Mouse (Mus musculus) heart, embryonic 10.5 days (tissue): ENCODE data around the gene Ptpn6. TPM values are rescaled to one million over a fixed set of nuclear protein-coding genes. Genes with fewer than 3 reads are reported as not detected.

Experiments used
- DNase-seq: peaks from one replicate; pipeline ENCODE4 v3.0.0-alpha.2; 2017; ENCODE audit warnings: low spot score
- H3K27ac ChIP-seq: fragments of 300-500 bp; sonication (generic); 2 replicates; pipeline ENCODE4 v1.5.1; 2016; ENCODE audit warnings: mild to moderate bottlenecking
- H3K27me3 ChIP-seq: fragments of 300-500 bp; sonication (generic); 2 replicates; pipeline ENCODE4 v1.6.1; 2016; ENCODE audit warnings: mild to moderate bottlenecking; ENCODE audit not compliant: poor library complexity, insufficient read depth, severe bottlenecking
- H3K36me3 ChIP-seq: fragments of 300-500 bp; sonication (generic); 2 replicates; pipeline ENCODE4 v1.6.1; 2016; ENCODE audit warnings: mild to moderate bottlenecking, moderate library complexity
- H3K4me1 ChIP-seq: fragments of 300-500 bp; sonication (generic); 2 replicates; pipeline ENCODE4 v1.6.1; 2016; ENCODE audit warnings: mild to moderate bottlenecking
- H3K4me3 ChIP-seq: fragments of 300-500 bp; sonication (generic); 2 replicates; pipeline ENCODE4 v1.5.1; 2016; ENCODE audit warnings: mild to moderate bottlenecking, moderate library complexity
- H3K9me3 ChIP-seq: fragments of 300-500 bp; sonication (generic); 2 replicates; pipeline ENCODE4 v1.6.1; 2016; ENCODE audit warnings: mild to moderate bottlenecking, moderate library complexity
- WGBS: fragments of 180-500 bp; shearing (Covaris S2); methylation state at CpG from one replicate; pipeline ENCODE4 v1.1.7; 2016; 5-methylcytosine and 5-hydroxymethylcytosine counted together
- polyA plus RNA-seq: library from polyadenylated mRNA; unstranded; fragments of >200 nt; fragmentation: Nextera tagmentation; extraction: Ambion mirVana; gene quantifications from 2 replicates; pipeline ENCODE4 v1.2.1, GENCODE M21; 2016

Ptpn6 gene
- polyA plus RNA-seq = 5.9 and 8.6 TPM in 2 replicates

GRCm38 (mm10) chr6:124738511-124739023 lies at the start of gene Ptpn6:
Ptpn6 (minus strand) TSS chr6:124738714.
- 25% methylated on average over 15 of the region's 15 CpGs for WGBS
- Histone ChIP-seq H3K27ac (0 out of 2 replicates have a peak within 1 kb of the TSS, but pooled peaks have one; percentile 31), H3K36me3 (peaks cover 9% of the 10 kb centered on the region), H3K4me3 (peak within 1 kb of the TSS; percentile 29), H3K9me3 (no peaks in the 10 kb centered on the region), H3K27me3 (no peaks in the 10 kb centered on the region), H3K4me1 (peaks cover 28% of the 10 kb centered on the region)
- DNase-seq = no peak

GRCm38 (mm10) chr6:124787722-124788121 lies 49.2 kb upstream of the Ptpn6 start:
- 77% methylated on average over 10 of the region's 10 CpGs for WGBS
- no peaks in the 10 kb centered on the region for H3K9me3 ChIP-seq
- no peak overlapping the region for H3K4me3 ChIP-seq
- DNase-seq = no peak
- no peaks in the 10 kb centered on the region for H3K36me3 ChIP-seq
- H3K27me3 ChIP-seq = no peaks in the 10 kb centered on the region
- peaks cover under 1% of the 10 kb centered on the region; the same call in 1 of the 2 replicates for H3K4me1 ChIP-seq
- H3K27ac ChIP-seq = no peak overlapping the region

- no peak for DNase-seq
- Histone ChIP-seq H3K36me3 (no peaks in the 10 kb centered on the region), H3K27ac (no peak overlapping the region), H3K9me3 (no peaks in the 10 kb centered on the region), H3K4me3 (no peak overlapping the region), H3K4me1 (peaks cover 6% of the 10 kb centered on the region; the same call in 1 of the 2 replicates), H3K27me3 (no peaks in the 10 kb centered on the region)
- WGBS = 58% methylated on average over 8 of the region's 8 CpGs
Measured at GRCm38 (mm10) chr6:124786756-124787420, 48.4 kb upstream of the Ptpn6 start.

GRCm38 (mm10) chr6:124782436-124782835 lies 43.9 kb upstream of the Ptpn6 start:
- Histone ChIP-seq H3K4me1 (peaks cover 23% of the 10 kb centered on the region), H3K4me3 (peak overlapping the region; percentile 32), H3K27ac (peak overlapping the region; percentile 63; the same call in 1 of the 2 replicates), H3K9me3 (no peaks in the 10 kb centered on the region), H3K27me3 (peaks cover 33% of the 10 kb centered on the region), H3K36me3 (no peaks in the 10 kb centered on the region)
- no peak for DNase-seq
- 23% methylated on average over 6 of the region's 6 CpGs for WGBS

- no peak for DNase-seq
- H3K9me3 ChIP-seq = no peaks in the 10 kb centered on the region
- 82% methylated on average over 7 of the region's 7 CpGs for WGBS
- no peaks in the 10 kb centered on the region for H3K36me3 ChIP-seq
- H3K4me3 ChIP-seq = no peak overlapping the region
- H3K27me3 ChIP-seq = peaks cover 36% of the 10 kb centered on the region
- H3K4me1 ChIP-seq = peaks cover 23% of the 10 kb centered on the region
- H3K27ac ChIP-seq = no peak overlapping the region
Measured at GRCm38 (mm10) chr6:124780917-124781316, 42.4 kb upstream of the Ptpn6 start.

- H3K4me3 ChIP-seq = peak overlapping the region; percentile 60
- H3K4me1 ChIP-seq = peaks cover 23% of the 10 kb centered on the region
- H3K36me3 ChIP-seq = no peaks in the 10 kb centered on the region
- peaks cover 36% of the 10 kb centered on the region for H3K27me3 ChIP-seq
- WGBS = 3% methylated on average over 10 of the region's 10 CpGs
- no peak for DNase-seq
- no peaks in the 10 kb centered on the region for H3K9me3 ChIP-seq
- no peak overlapping the region for H3K27ac ChIP-seq
Measured at GRCm38 (mm10) chr6:124779984-124780416, 41.5 kb upstream of the Ptpn6 start.

GRCm38 (mm10) chr6:124779222-124779983 lies 40.9 kb upstream of the Ptpn6 start, which contains the start of gene Lrrc23:
Lrrc23 (minus strand) TSS chr6:124779727.
- 3% methylated on average over 23 of the region's 23 CpGs for WGBS
- DNase-seq = no peak
- Histone ChIP-seq H3K9me3 (no peaks in the 10 kb centered on the region), H3K4me1 (peaks cover 23% of the 10 kb centered on the region), H3K4me3 (peak within 1 kb of the TSS; percentile 60), H3K27ac (peak within 1 kb of the TSS; percentile 38; the same call in 1 of the 2 replicates), H3K36me3 (no peaks in the 10 kb centered on the region), H3K27me3 (peaks cover 36% of the 10 kb centered on the region)

- peaks cover 33% of the 10 kb centered on the region for H3K4me1 ChIP-seq
- H3K27ac ChIP-seq = peak overlapping the region; percentile 74
- WGBS = 72% methylated on average over 15 of the region's 15 CpGs
- H3K27me3 ChIP-seq = peaks cover 71% of the 10 kb centered on the region
- no peak overlapping the region for H3K4me3 ChIP-seq
- H3K9me3 ChIP-seq = no peaks in the 10 kb centered on the region
- DNase-seq = no peak
- no peaks in the 10 kb centered on the region for H3K36me3 ChIP-seq
Measured at GRCm38 (mm10) chr6:124770511-124770910, 32.0 kb upstream of the Ptpn6 start.

- Histone ChIP-seq H3K4me1 (peaks cover 33% of the 10 kb centered on the region), H3K36me3 (no peaks in the 10 kb centered on the region), H3K27ac (peak overlapping the region; percentile 74), H3K4me3 (peak overlapping the region; percentile 71), H3K9me3 (no peaks in the 10 kb centered on the region), H3K27me3 (peaks cover 71% of the 10 kb centered on the region)
- 29% methylated on average over 7 of the region's 7 CpGs for WGBS
- DNase-seq = no peak
Measured at GRCm38 (mm10) chr6:124770013-124770412, 31.5 kb upstream of the Ptpn6 start.

GRCm38 (mm10) chr6:124769101-124769765 lies 30.7 kb upstream of the Ptpn6 start, which contains the start of gene Eno2:
Eno2 (minus strand) TSS chr6:124769673.
- Histone ChIP-seq H3K27me3 (peaks cover 69% of the 10 kb centered on the region), H3K4me3 (peak within 1 kb of the TSS; percentile 71), H3K27ac (peak within 1 kb of the TSS; percentile 74), H3K36me3 (no peaks in the 10 kb centered on the region), H3K4me1 (peaks cover 33% of the 10 kb centered on the region), H3K9me3 (no peaks in the 10 kb centered on the region)
- peak; percentile 86 for DNase-seq
- WGBS = under 1% methylated on average over 54 of the region's 54 CpGs

GRCm38 (mm10) chr6:124768704-124769044 lies 30.2 kb upstream of the Ptpn6 start:
- Histone ChIP-seq H3K4me3 (peak overlapping the region; percentile 71), H3K4me1 (peaks cover 33% of the 10 kb centered on the region), H3K9me3 (no peaks in the 10 kb centered on the region), H3K27me3 (peaks cover 66% of the 10 kb centered on the region), H3K27ac (0 out of 2 replicates have a peak overlapping the region, but pooled peaks have one; percentile 74), H3K36me3 (no peaks in the 10 kb centered on the region)
- DNase-seq = no peak
- 3% methylated on average over 9 of the region's 9 CpGs for WGBS

GRCm38 (mm10) chr6:124767920-124768703 lies 29.6 kb upstream of the Ptpn6 start:
- Histone ChIP-seq H3K27ac (peak overlapping the region; percentile 13; the same call in 1 of the 2 replicates), H3K27me3 (peaks cover 67% of the 10 kb centered on the region), H3K36me3 (no peaks in the 10 kb centered on the region), H3K4me1 (peaks cover 33% of the 10 kb centered on the region), H3K9me3 (no peaks in the 10 kb centered on the region), H3K4me3 (peak overlapping the region; percentile 71)
- WGBS = 19% methylated on average over 19 of the region's 19 CpGs
- DNase-seq = no peak
